ENCODE assay signal across 8 mouse cellular contexts in genomic region chr3:68494296-68495095, GRCm38 (mm10).
DNase-seq lines count a peak whose midpoint lies in the region; ATAC-seq and TF ChIP-seq lines count a peak whose summit lies in the region.

No protein-coding gene starts in this region.

- H3K4me2 ChIP-seq in kidney, embryonic 16.5 days (replicated peaks; ENCODE audit: low read depth, low read length): peak overlapping the region; percentile 99

- ATAC-seq in granulocyte monocyte progenitor cell, adult 5-6 weeks (replicated peaks; ENCODE audit: poor library complexity, severe bottlenecking): peak; percentile 8
- ATAC-seq in kidney, embryonic 16.5 days (ENCODE audit: low FRiP score, low TSS enrichment): peak; percentile 20
- 0 out of 2 replicates have a peak, but pooled peaks have one; percentile 7 for ATAC-seq in megakaryocyte, adult 5-6 weeks (ENCODE audit: poor library complexity, severe bottlenecking)

- no peak for DNase-seq in kidney, adult 2 months
- DNase-seq in kidney, adult 11 months: no peak
- peak; percentile 81 for DNase-seq in MEL (ENCODE audit: low read depth, low spot score)
- peak; percentile 64 for DNase-seq in embryo, embryonic 10 days (ENCODE audit: low spot score)
- peak; percentile 50 for DNase-seq in testis, postnatal 10 days (ENCODE audit: low spot score)

- H3K36me3 ChIP-seq in kidney, adult 2 months (ENCODE audit: control insufficient read depth, insufficient read depth, low read length): no peaks in the 10 kb centered on the region
- peaks cover 0 to 30% of the 10 kb centered on the region in 2 experiments; a peak in 2 of 4 replicates for H3K36me3 ChIP-seq in MEL (ENCODE audit: control insufficient read depth in 1 of 2, insufficient read depth in 2 of 2, low read length in 2 of 2)
- H3K36me3 ChIP-seq in kidney, embryonic 16.5 days (ENCODE audit: insufficient read depth, low read length): no peaks in the 10 kb centered on the region

- H3K9ac ChIP-seq in MEL (ENCODE audit: control insufficient read depth, low read depth, low read length, poor library complexity, severe bottlenecking): peak overlapping the region; percentile 73
- peak overlapping the region; percentile 88 for H3K9ac ChIP-seq in kidney, embryonic 16.5 days (replicated peaks; ENCODE audit: low read length)

- H3K4me3 ChIP-seq in kidney, adult 2 months (ENCODE audit: insufficient read depth, low read depth, low read length): peak overlapping the region; percentile 98
- peak overlapping the region; percentile 94 to 98 for H3K4me3 ChIP-seq in MEL (ENCODE audit: control insufficient read depth in 1 of 2, insufficient read depth in 1 of 2, low read depth in 2 of 2, low read length in 2 of 2)
- H3K4me3 ChIP-seq in kidney, embryonic 16.5 days (ENCODE audit: low read length): peak overlapping the region; percentile 74

- TF ChIP-seq RAD21 in MEL (IDR thresholded peaks at IDR 0.05; ENCODE audit: low read depth, low read length): no peak

- TF ChIP-seq POLR2A in kidney, adult 2 months (IDR thresholded peaks at IDR 0.05; ENCODE audit: low read depth, low read length): peak; percentile 13
- 0 out of 4 replicates have a peak, but pooled peaks of 1 of the 2 experiments have one; percentile 38 for TF ChIP-seq POLR2A in MEL (IDR thresholded peaks at IDR 0.05; ENCODE audit: control insufficient read depth in 1 of 2, insufficient read depth in 1 of 2, low read depth in 1 of 2, low read length in 2 of 2, poor library complexity in 1 of 2)

- no peaks in the 10 kb centered on the region for H3K27me3 ChIP-seq in kidney, adult 2 months (replicated peaks; ENCODE audit: control insufficient read depth, insufficient read depth, low read length)
- no peaks in the 10 kb centered on the region for H3K27me3 ChIP-seq in MEL (ENCODE audit: control insufficient read depth in 1 of 2, insufficient read depth in 2 of 2, low read length in 2 of 2)
- H3K27me3 ChIP-seq in kidney, embryonic 16.5 days (ENCODE audit: insufficient read depth, low read length): no peaks in the 10 kb centered on the region

- no peak for TF ChIP-seq CTCF in kidney, adult 2 months (conservative IDR thresholded peaks at IDR 0.05; ENCODE audit: insufficient read depth, insufficient read length, low read depth, low read length)
- TF ChIP-seq CTCF in MEL (IDR thresholded peaks at IDR 0.05 in 2 of 3, conservative IDR thresholded peaks at IDR 0.05 in 1 of 3; ENCODE audit: control insufficient read depth in 1 of 3, insufficient read depth in 1 of 3, low read depth in 2 of 3, low read length in 3 of 3, poor library complexity in 1 of 3, severe bottlenecking in 1 of 3): no peak

- H3K27ac ChIP-seq in kidney, adult 2 months (ENCODE audit: insufficient read depth, low read depth, low read length): peak overlapping the region; percentile 63
- H3K27ac ChIP-seq in MEL (ENCODE audit: control insufficient read depth, low read depth, low read length): peak overlapping the region; percentile 89
- peak overlapping the region; percentile 98 for H3K27ac ChIP-seq in kidney, embryonic 16.5 days (ENCODE audit: low read length)

- peaks cover 11% of the 10 kb centered on the region for H3K4me1 ChIP-seq in kidney, adult 2 months (ENCODE audit: control insufficient read depth, insufficient read depth, low read length)
- H3K4me1 ChIP-seq in MEL (ENCODE audit: control insufficient read depth in 1 of 2, insufficient read depth in 2 of 2, low read length in 2 of 2): peaks cover 12 to 29% of the 10 kb centered on the region in 2 experiments
- H3K4me1 ChIP-seq in kidney, embryonic 16.5 days (ENCODE audit: insufficient read depth, low read length): peaks cover 41% of the 10 kb centered on the region

- no peaks in the 10 kb centered on the region for H3K9me3 ChIP-seq in MEL (replicated peaks; ENCODE audit: insufficient read depth, low read length)
- no peaks in the 10 kb centered on the region for H3K9me3 ChIP-seq in kidney, embryonic 16.5 days (ENCODE audit: low read length)

- under 1% methylated on average over 68 of the region's 68 CpGs for WGBS in kidney, adult 2 months
- under 1% methylated on average over 67 of the region's 68 CpGs for WGBS in kidney, embryonic 16.5 days

- TF ChIP-seq EP300 in MEL (IDR thresholded peaks at IDR 0.05; ENCODE audit: low read depth in 1 of 2, low read length in 2 of 2): no peak

- H3K79me2 ChIP-seq in MEL (ENCODE audit: control insufficient read depth, insufficient read depth, low read length, poor library complexity): peaks cover 15% of the 10 kb centered on the region

TF ChIP-seq in MEL, 35 proteins besides CTCF, POLR2A, EP300 and RAD21:
- TF ChIP-seq KAT2A (conservative IDR thresholded peaks at IDR 0.05; ENCODE audit: low read depth, low read length) (no peak), NRF1 (IDR thresholded peaks at IDR 0.05; ENCODE audit: insufficient read depth, low read depth, low read length, poor library complexity, severe bottlenecking) (peak; percentile 49; the same call in 1 of the 2 replicates)
TF ChIP-seq in MEL: peak in this region for 1.

Comparison
In these comparisons a context has a peak if more than half of its experiments do, and no peak if none do; other contexts are left out.
1. DNase-seq: peak in MEL (single experiment), embryo, embryonic 10 days (single experiment) and testis, postnatal 10 days (single experiment); none in kidney, adult 2 months (single experiment) and kidney, adult 11 months (single experiment).
2. Peak in every context shown above with its lines, with median percentiles within 50 percentile points of each other: H3K27ac ChIP-seq, H3K4me3 ChIP-seq and ATAC-seq.